Mouse (Mus musculus): ENCODE measurements around the gene Sugp1. TPM values are rescaled to one million over a fixed set of nuclear protein-coding genes. Genes with fewer than 3 reads are reported as not detected.

The Sugp1 gene
- polyA plus RNA-seq, 2 experiments: 25.4 to 32.6 TPM

- Histone ChIP-seq H3K36me3 (ENCODE audit: control insufficient read depth, insufficient read depth, low read length) (no peaks in the 10 kb centered on the region), H3K27ac (replicated peaks; ENCODE audit: low read depth, low read length) (no peak overlapping the region), H3K9ac (ENCODE audit: low read depth, low read length, severe bottlenecking) (no peak overlapping the region), H3K9me3 (ENCODE audit: control insufficient read depth, low read length) (no peaks in the 10 kb centered on the region), H3K4me1 (ENCODE audit: control insufficient read depth, insufficient read depth, low read length) (no peaks in the 10 kb centered on the region), H3K4me3 (replicated peaks; ENCODE audit: low read length) (no peak overlapping the region), H3K27me3 (ENCODE audit: control insufficient read depth, insufficient read depth, low read length) (peaks cover 1% of the 10 kb centered on the region; the same call in 1 of the 2 replicates), H3K4me2 (replicated peaks; ENCODE audit: low read depth, low read length, severe bottlenecking) (no peak overlapping the region)
- TF ChIP-seq POLR2A (IDR thresholded peaks at IDR 0.05; ENCODE audit: borderline replicate concordance, extremely low read depth, insufficient read depth, insufficient read length): no peak
- DNase-seq (ENCODE audit: low spot score): no peak
- ATAC-seq (ENCODE audit: low FRiP score, low read depth): no peak
- 77% methylated on average over 7 of the region's 7 CpGs for WGBS
Observed at GRCm38 (mm10) chr8:70104922-70105321, 62.3 kb downstream of the Sugp1 start.

GRCm38 (mm10) chr8:70110451-70110850 is 67.8 kb downstream of the Sugp1 start:
- H3K4me3 ChIP-seq (replicated peaks; ENCODE audit: low read length): no peak overlapping the region
- ATAC-seq (ENCODE audit: low FRiP score, low read depth) (no peak), DNase-seq (ENCODE audit: low spot score) (no peak)
- H3K27ac ChIP-seq (replicated peaks; ENCODE audit: low read depth, low read length): no peak overlapping the region
- H3K27me3 ChIP-seq (ENCODE audit: control insufficient read depth, insufficient read depth, low read length): peaks cover 52% of the 10 kb centered on the region
- no peak for TF ChIP-seq POLR2A (IDR thresholded peaks at IDR 0.05; ENCODE audit: borderline replicate concordance, extremely low read depth, insufficient read depth, insufficient read length)
- WGBS: 94% methylated on average over 2 of the region's 2 CpGs
- no peak overlapping the region for H3K4me2 ChIP-seq (replicated peaks; ENCODE audit: low read depth, low read length, severe bottlenecking)
- no peaks in the 10 kb centered on the region for H3K9me3 ChIP-seq (ENCODE audit: control insufficient read depth, low read length)
- no peaks in the 10 kb centered on the region for H3K36me3 ChIP-seq (ENCODE audit: control insufficient read depth, insufficient read depth, low read length)
- no peaks in the 10 kb centered on the region for H3K4me1 ChIP-seq (ENCODE audit: control insufficient read depth, insufficient read depth, low read length)
- no peak overlapping the region for H3K9ac ChIP-seq (ENCODE audit: low read depth, low read length, severe bottlenecking)

GRCm38 (mm10) chr8:70111192-70111795 is 68.7 kb downstream of the Sugp1 start:
- WGBS: 42% methylated on average over 23 of the region's 23 CpGs
- Histone ChIP-seq H3K36me3 (ENCODE audit: control insufficient read depth, insufficient read depth, low read length) (no peaks in the 10 kb centered on the region), H3K27ac (replicated peaks; ENCODE audit: low read depth, low read length) (no peak overlapping the region), H3K4me2 (replicated peaks; ENCODE audit: low read depth, low read length, severe bottlenecking) (no peak overlapping the region), H3K27me3 (ENCODE audit: control insufficient read depth, insufficient read depth, low read length) (peaks cover 58% of the 10 kb centered on the region), H3K9me3 (ENCODE audit: control insufficient read depth, low read length) (no peaks in the 10 kb centered on the region), H3K4me3 (replicated peaks; ENCODE audit: low read length) (no peak overlapping the region; the same call in 1 of the 2 replicates), H3K4me1 (ENCODE audit: control insufficient read depth, insufficient read depth, low read length) (no peaks in the 10 kb centered on the region), H3K9ac (ENCODE audit: low read depth, low read length, severe bottlenecking) (no peak overlapping the region)
- no peak for DNase-seq (ENCODE audit: low spot score)
- TF ChIP-seq POLR2A (IDR thresholded peaks at IDR 0.05; ENCODE audit: borderline replicate concordance, extremely low read depth, insufficient read depth, insufficient read length): no peak
- no peak for ATAC-seq (ENCODE audit: low FRiP score, low read depth)

- Histone ChIP-seq H3K9ac (ENCODE audit: low read depth, low read length, severe bottlenecking) (no peak overlapping the region), H3K4me3 (replicated peaks; ENCODE audit: low read length) (no peak overlapping the region), H3K36me3 (ENCODE audit: control insufficient read depth, insufficient read depth, low read length) (no peaks in the 10 kb centered on the region), H3K27ac (replicated peaks; ENCODE audit: low read depth, low read length) (no peak overlapping the region), H3K9me3 (ENCODE audit: control insufficient read depth, low read length) (no peaks in the 10 kb centered on the region), H3K4me2 (replicated peaks; ENCODE audit: low read depth, low read length, severe bottlenecking) (no peak overlapping the region), H3K4me1 (ENCODE audit: control insufficient read depth, insufficient read depth, low read length) (no peaks in the 10 kb centered on the region), H3K27me3 (ENCODE audit: control insufficient read depth, insufficient read depth, low read length) (peaks cover 64% of the 10 kb centered on the region)
- DNase-seq (ENCODE audit: low spot score) (no peak), ATAC-seq (ENCODE audit: low FRiP score, low read depth) (no peak)
- 5% methylated on average over 43 of the region's 43 CpGs for WGBS
- TF ChIP-seq POLR2A (IDR thresholded peaks at IDR 0.05; ENCODE audit: borderline replicate concordance, extremely low read depth, insufficient read depth, insufficient read length): no peak
Observed at GRCm38 (mm10) chr8:70112401-70113016, 69.9 kb downstream of the Sugp1 start.

GRCm38 (mm10) chr8:70114488-70114887 is 71.9 kb downstream of the Sugp1 start:
- DNase-seq (ENCODE audit: low spot score): no peak
- 19% methylated on average over 6 of the region's 6 CpGs for whole genome bisulfite sequencing
- Histone ChIP-seq H3K4me2 (replicated peaks; ENCODE audit: low read depth, low read length, severe bottlenecking) (no peak overlapping the region), H3K4me1 (ENCODE audit: control insufficient read depth, insufficient read depth, low read length) (no peaks in the 10 kb centered on the region), H3K4me3 (replicated peaks; ENCODE audit: low read length) (no peak overlapping the region), H3K9me3 (ENCODE audit: control insufficient read depth, low read length) (no peaks in the 10 kb centered on the region), H3K36me3 (ENCODE audit: control insufficient read depth, insufficient read depth, low read length) (no peaks in the 10 kb centered on the region), H3K27me3 (ENCODE audit: control insufficient read depth, insufficient read depth, low read length) (peaks cover 80% of the 10 kb centered on the region), H3K27ac (replicated peaks; ENCODE audit: low read depth, low read length) (no peak overlapping the region), H3K9ac (ENCODE audit: low read depth, low read length, severe bottlenecking) (no peak overlapping the region)
- no peak for ATAC-seq (ENCODE audit: low FRiP score, low read depth)
- TF ChIP-seq POLR2A (IDR thresholded peaks at IDR 0.05; ENCODE audit: borderline replicate concordance, extremely low read depth, insufficient read depth, insufficient read length): no peak

All from limb, embryonic 14.5 days (tissue).